Mouse (Mus musculus) CH12.LX (cell line): ENCODE data around the gene Wbp2. TPM values are rescaled to one million over a fixed set of nuclear protein-coding genes. Genes with fewer than 3 reads are reported as not detected.

Experiments
- DNase-seq: peaks from one replicate; pipeline ENCODE4 v3.0.0-alpha.2; 2013; ENCODE audit errors: extremely low read depth
- H3K27ac ChIP-seq: 2 replicates; pipeline ENCODE4 v1.5.1; 2012; ENCODE audit warnings: low read depth, mild to moderate bottlenecking, control low read depth, moderate library complexity; ENCODE audit not compliant: insufficient read depth
- H3K27me3 ChIP-seq: replicated peaks from 2 replicates; pipeline ENCODE3; 2012; ENCODE audit warnings: inconsistent platforms
- H3K36me3 ChIP-seq, 2 experiments: replicated peaks in 1 of 2; 2 replicates each; pipeline versions ENCODE3 to v1.6.1; 2012; ENCODE audit warnings: inconsistent platforms in 1 of 2, low read length in 1 of 2, mild to moderate bottlenecking in 1 of 2, mixed read lengths in 1 of 2, moderate library complexity in 1 of 2; ENCODE audit not compliant: control insufficient read depth in 1 of 2, insufficient read depth in 1 of 2
- H3K4me1 ChIP-seq, 2 experiments: 2 replicates each; pipeline ENCODE4 v1.6.1; 2012; ENCODE audit warnings: inconsistent platforms in 1 of 2, moderate library complexity in 1 of 2; ENCODE audit not compliant: insufficient read depth in 2 of 2, control insufficient read depth in 1 of 2
- H3K4me2 ChIP-seq: 2 replicates; pipeline ENCODE4 v1.6.1; 2012; ENCODE audit warnings: low read depth, mild to moderate bottlenecking, control low read depth; ENCODE audit not compliant: poor library complexity, insufficient read depth, severe bottlenecking
- H3K4me3 ChIP-seq, 3 experiments: fragments of 150-350 bp in 1 of 3; sonication (generic) in 1 of 3; replicated peaks in 1 of 3; 2 replicates each; pipeline versions ENCODE3 to v1.5.1; 2011 to 2012; ENCODE audit warnings: low read depth in 2 of 3, low read length in 2 of 3, mild to moderate bottlenecking in 2 of 3, moderate library complexity in 2 of 3, control low read depth in 1 of 3, improper control_type of control experiment in 1 of 3, inconsistent platforms in 1 of 3, mixed read lengths in 1 of 3; ENCODE audit not compliant: poor library complexity in 1 of 3
- H3K79me2 ChIP-seq: replicated peaks from 2 replicates; pipeline ENCODE4 v1.6.1; 2012; ENCODE audit warnings: mild to moderate bottlenecking, moderate library complexity; ENCODE audit not compliant: control insufficient read depth, poor library complexity, insufficient read depth, severe bottlenecking; ENCODE audit errors: extremely low read depth
- H3K9ac ChIP-seq: 2 replicates; pipeline ENCODE4 v1.6.1; 2012; ENCODE audit warnings: low read depth, mild to moderate bottlenecking, control low read depth, moderate library complexity; ENCODE audit not compliant: insufficient read depth
- H3K9me3 ChIP-seq: replicated peaks from 2 replicates; pipeline ENCODE3; 2012; ENCODE audit warnings: low read length, inconsistent platforms, mixed read lengths
- CHD1 ChIP-seq: IDR thresholded peaks from 2 replicates; pipeline ENCODE4 v1.6.1; 2012; ENCODE audit warnings: low read depth, low read length, improper control_type of control experiment, inconsistent platforms
- CTCF ChIP-seq, 2 experiments: IDR thresholded peaks in 1 of 2; conservative IDR thresholded peaks in 1 of 2; 2 replicates each; pipeline ENCODE4 v1.5.1; 2011 to 2012; ENCODE audit warnings: low read depth in 2 of 2, low read length in 2 of 2, improper control_type of control experiment in 1 of 2, inconsistent platforms in 1 of 2, mild to moderate bottlenecking in 1 of 2, moderate library complexity in 1 of 2
- E2F4 ChIP-seq: IDR thresholded peaks from 2 replicates; pipeline ENCODE4 v1.6.1; 2011; ENCODE audit warnings: low read depth, low read length, improper control_type of control experiment; ENCODE audit not compliant: insufficient replicate concordance
- ELF1 ChIP-seq: IDR thresholded peaks from 2 replicates; pipeline ENCODE4 v1.6.1; 2014; ENCODE audit warnings: low read depth, mild to moderate bottlenecking, inconsistent platforms, low read length, improper control_type of control experiment
- EP300 ChIP-seq: IDR thresholded peaks from 2 replicates; pipeline ENCODE4 v1.6.1; 2011; ENCODE audit warnings: low read length, improper control_type of control experiment
- GABPA ChIP-seq: IDR thresholded peaks from 2 replicates; pipeline ENCODE4 v1.6.1; 2012; ENCODE audit warnings: low read depth, low read length, improper control_type of control experiment, inconsistent platforms; ENCODE audit not compliant: insufficient replicate concordance
- HCFC1 ChIP-seq: IDR thresholded peaks from 2 replicates; pipeline ENCODE4 v1.6.1; 2012; ENCODE audit warnings: low read depth, mild to moderate bottlenecking, inconsistent platforms, low read length, improper control_type of control experiment
- IRF4 ChIP-seq: IDR thresholded peaks from 2 replicates; pipeline ENCODE4 v1.6.1; 2014; ENCODE audit warnings: low read depth, mild to moderate bottlenecking, inconsistent platforms, low read length, improper control_type of control experiment
- JUND ChIP-seq: conservative IDR thresholded peaks from 2 replicates; pipeline ENCODE4 v1.6.1; 2011; ENCODE audit warnings: low read depth, low read length, improper control_type of control experiment
- KAT2A ChIP-seq: IDR thresholded peaks from 2 replicates; pipeline ENCODE4 v1.6.1; 2012; ENCODE audit warnings: low read length, improper control_type of control experiment, inconsistent platforms; ENCODE audit not compliant: insufficient replicate concordance
- MAFK ChIP-seq: IDR thresholded peaks from 2 replicates; pipeline ENCODE4 v1.6.1; 2011; ENCODE audit warnings: low read length, improper control_type of control experiment; ENCODE audit not compliant: insufficient replicate concordance
- MAX ChIP-seq: IDR thresholded peaks from 2 replicates; pipeline ENCODE4 v1.6.1; 2011; ENCODE audit warnings: low read length, improper control_type of control experiment
- MAZ ChIP-seq: IDR thresholded peaks from 2 replicates; pipeline ENCODE4 v1.6.1; 2012; ENCODE audit warnings: low read depth, mild to moderate bottlenecking, inconsistent platforms, low read length, improper control_type of control experiment, moderate library complexity
- MEF2A ChIP-seq: IDR thresholded peaks from 2 replicates; pipeline ENCODE4 v1.6.1; 2014; ENCODE audit warnings: low read depth, mild to moderate bottlenecking, inconsistent platforms, low read length, improper control_type of control experiment, borderline replicate concordance
- MYC ChIP-seq: IDR thresholded peaks from 2 replicates; pipeline ENCODE4 v1.6.1; 2011; ENCODE audit warnings: low read depth, mild to moderate bottlenecking, improper control_type of control experiment, low read length
- NRF1 ChIP-seq: IDR thresholded peaks from 2 replicates; pipeline ENCODE4 v1.6.1; 2014; ENCODE audit warnings: low read depth, mild to moderate bottlenecking, inconsistent platforms, low read length, improper control_type of control experiment, moderate library complexity
- PAX5 ChIP-seq: IDR thresholded peaks from 2 replicates; pipeline ENCODE4 v1.6.1; 2012; ENCODE audit warnings: low read length, inconsistent platforms, mixed read lengths
- POLR2A ChIP-seq: IDR thresholded peaks from 2 replicates; pipeline ENCODE4 v1.6.1; 2011; ENCODE audit warnings: low read depth, mild to moderate bottlenecking, improper control_type of control experiment, low read length
- POLR2AphosphoS2 ChIP-seq: IDR thresholded peaks from 2 replicates; pipeline ENCODE4 v1.6.1; 2011; ENCODE audit warnings: low read depth, low read length, improper control_type of control experiment
- RAD21 ChIP-seq: IDR thresholded peaks from 2 replicates; pipeline ENCODE4 v1.6.1; 2011; ENCODE audit warnings: low read depth, mild to moderate bottlenecking, low read length, improper control_type of control experiment, moderate library complexity
- USF1 ChIP-seq: IDR thresholded peaks from 2 replicates; pipeline ENCODE4 v1.6.1; 2014; ENCODE audit warnings: low read depth, mild to moderate bottlenecking, inconsistent platforms, low read length, improper control_type of control experiment
- ZKSCAN1 ChIP-seq: IDR thresholded peaks from 2 replicates; pipeline ENCODE4 v1.6.1; 2012; ENCODE audit warnings: low read depth, inconsistent platforms, low read length, improper control_type of control experiment, borderline replicate concordance
- ZNF384 ChIP-seq: IDR thresholded peaks from 2 replicates; pipeline ENCODE4 v1.6.1; 2012; ENCODE audit warnings: low read depth, low read length, improper control_type of control experiment, inconsistent platforms
- dilution Hi-C: fragments of 300-500 bp; cut with MboI; formaldehyde crosslinking; loops from 2 replicates; pipeline ENCODE4 v1.14.3; 2020; ENCODE audit warnings: low sequenced_read_pairs; ENCODE audit not compliant: extremely low pct_unique_long_range_greater_than_20kb, extremely low pct_ligation_motif_present
- in situ Hi-C: fragments of 300-500 bp; cut with MboI; formaldehyde crosslinking; loops from 3 replicates; pipeline ENCODE4 v1.14.3; 2019; ENCODE audit warnings: low sequenced_read_pairs, low pct_ligation_motif_present, low pct_unique_long_range_greater_than_20kb, mixed read lengths
- polyA plus RNA-seq: library from polyadenylated mRNA; unstranded; fragments of >175 nt; gene quantifications from 2 replicates; pipeline ENCODE4 v1.2.1, GENCODE M21; 2012; ENCODE audit warnings: low read depth; ENCODE audit not compliant: insufficient read length
- total RNA-seq, 2 experiments: library from RNA; depleted of rRNA; stranded (reverse); fragments of 300-350 nt in 1 of 2; fragments of >200 nt in 1 of 2; gene quantifications; 2 replicates each; pipeline ENCODE4 v1.2.3; 2012 to 2014

The Wbp2 gene
- total and polyA plus RNA-seq, 3 experiments = 15.2 to 97.1 (median 30.7) TPM

GRCm38 (mm10) chr11:116074436-116074991 lies 12.3 kb downstream of the Wbp2 start:
- no peaks in the 10 kb centered on the region for H3K9me3 ChIP-seq
- in situ Hi-C loops (no loop called here), dilution Hi-C loops (no loop called here)
- H3K9ac ChIP-seq = no peak overlapping the region
- no peaks in the 10 kb centered on the region for H3K27me3 ChIP-seq
- H3K36me3 ChIP-seq = peaks cover 7 to 53% of the 10 kb centered on the region in 2 experiments
- TF ChIP-seq POLR2A (no peak), POLR2AphosphoS2 (no peak), JUND (no peak), RAD21 (no peak), CHD1 (no peak), PAX5 (no peak), MYC (no peak), ZKSCAN1 (no peak), EP300 (no peak), CTCF (conservative IDR thresholded peaks at IDR 0.05 in 1 of 2, IDR thresholded peaks at IDR 0.05 in 1 of 2; ENCODE audit: low read depth in 2 of 2, low read length in 2 of 2) (no peak)
- TF ChIP-seq, all 38 proteins: peak for 0
- H3K4me3 ChIP-seq = no peak overlapping the region
- H3K4me2 ChIP-seq = no peak overlapping the region
- H3K79me2 ChIP-seq = no peaks in the 10 kb centered on the region
- peaks cover 11 to 48% of the 10 kb centered on the region in 2 experiments for H3K4me1 ChIP-seq
- DNase-seq = no peak
- H3K27ac ChIP-seq = no peak overlapping the region

GRCm38 (mm10) chr11:116072608-116073007 lies 14.2 kb downstream of the Wbp2 start:
- no peak for DNase-seq
- in situ Hi-C loops = no loop called here
- TF ChIP-seq JUND (no peak), NRF1 (no peak), POLR2AphosphoS2 (no peak), POLR2A (no peak), GABPA (no peak), IRF4 (no peak), ZNF384 (no peak), MAFK (no peak), HCFC1 (no peak), USF1 (no peak), CTCF (conservative IDR thresholded peaks at IDR 0.05 in 1 of 2, IDR thresholded peaks at IDR 0.05 in 1 of 2; ENCODE audit: low read depth in 2 of 2, low read length in 2 of 2) (no peak), ELF1 (no peak), MAX (no peak), KAT2A (no peak), E2F4 (no peak), MAZ (no peak), MEF2A (no peak)
- TF ChIP-seq, all 38 proteins: peak for 0
- Histone ChIP-seq H3K4me3 (no peak overlapping the region), H3K27me3 (no peaks in the 10 kb centered on the region), H3K9ac (no peak overlapping the region), H3K27ac (no peak overlapping the region), H3K9me3 (no peaks in the 10 kb centered on the region), H3K79me2 (no peaks in the 10 kb centered on the region), H3K36me3 (peaks cover 0 to 59% of the 10 kb centered on the region in 2 experiments), H3K4me2 (no peak overlapping the region), H3K4me1 (peaks cover 8 to 34% of the 10 kb centered on the region in 2 experiments)
- dilution Hi-C loops = no loop called here
